8 mouse cellular contexts compared by ENCODE assay signal in the genomic region with DNA sequence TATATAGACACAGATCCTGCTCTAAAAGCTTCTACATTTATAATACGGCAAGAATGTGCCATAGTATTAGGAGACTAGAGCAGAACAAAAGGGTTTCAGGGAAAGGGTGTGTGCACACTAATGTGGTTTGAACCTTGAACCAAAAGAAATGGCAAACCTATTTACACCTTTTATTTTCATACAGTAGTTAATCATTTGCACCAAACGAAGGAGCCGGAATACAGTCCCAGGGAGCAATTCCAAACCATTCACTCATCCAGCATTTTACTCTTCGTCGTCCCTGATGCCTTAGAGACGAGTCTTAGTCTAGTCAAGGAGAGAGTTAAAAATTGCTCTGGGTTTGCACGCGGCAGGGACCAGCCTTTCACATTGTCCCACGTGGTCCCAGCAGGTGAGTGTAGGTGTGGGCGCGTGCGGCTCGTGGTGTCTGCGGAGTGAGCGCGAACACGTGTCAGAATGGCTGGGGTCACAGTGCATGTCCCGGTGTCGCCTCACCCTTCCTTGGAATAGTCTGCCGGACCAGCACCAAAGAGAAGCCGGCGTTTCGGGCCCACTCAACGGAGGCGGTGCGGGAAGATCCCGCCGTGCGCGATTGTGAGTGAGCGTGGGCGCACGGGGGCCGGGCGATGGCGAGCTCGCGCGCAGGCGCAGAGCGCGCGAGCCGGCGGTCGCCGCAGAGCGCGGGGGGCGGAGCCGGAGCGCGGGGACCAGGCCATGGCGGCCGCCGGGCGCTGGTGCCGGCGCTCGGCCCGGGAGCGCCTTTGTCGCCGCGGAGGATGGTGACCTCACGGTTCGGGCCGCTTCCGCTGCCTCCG. TPM values are rescaled to one million over a fixed set of nuclear protein-coding genes. Genes with fewer than 3 reads are reported as not detected.
DNase-seq lines count a peak whose midpoint lies in the region; ATAC-seq and TF ChIP-seq lines count a peak whose summit lies in the region.

Gene Rnf145, plus strand, starts transcription at position 684 of the 815 bp plus-strand sequence.

- H3K27ac ChIP-seq in hindbrain, embryonic 11.5 days (ENCODE audit: low read depth, low read length) = peak within 1 kb of the TSS; percentile 97
- peak within 1 kb of the TSS; percentile 93 for H3K27ac ChIP-seq in lung, postnatal 0 days (ENCODE audit: low read length)

- H3K36me3 ChIP-seq in hindbrain, embryonic 11.5 days (ENCODE audit: control insufficient read depth, insufficient read depth, low read length) = no peaks in the 10 kb centered on the region
- no peaks in the 10 kb centered on the region for H3K36me3 ChIP-seq in lung, postnatal 0 days (ENCODE audit: insufficient read depth, low read length)

- TF ChIP-seq EP300 in lung, postnatal 0 days (IDR thresholded peaks at IDR 0.05) = no peak

- H3K9me3 ChIP-seq in hindbrain, embryonic 11.5 days (ENCODE audit: control insufficient read depth, low read length) = no peaks in the 10 kb centered on the region
- no peaks in the 10 kb centered on the region for H3K9me3 ChIP-seq in lung, postnatal 0 days (ENCODE audit: low read length)

- peak; percentile 89 for ATAC-seq in hindbrain, embryonic 11.5 days (ENCODE audit: low FRiP score)
- peak; percentile 84 for ATAC-seq in lung, postnatal 0 days

- H3K27me3 ChIP-seq in hindbrain, embryonic 11.5 days (ENCODE audit: control insufficient read depth, insufficient read depth, low read length) = no peaks in the 10 kb centered on the region
- no peaks in the 10 kb centered on the region for H3K27me3 ChIP-seq in lung, postnatal 0 days (replicated peaks; ENCODE audit: insufficient read depth, low read length)

- peak within 1 kb of the TSS; percentile 83 for H3K4me2 ChIP-seq in hindbrain, embryonic 11.5 days (replicated peaks; ENCODE audit: low read depth, low read length)
- H3K4me2 ChIP-seq in lung, postnatal 0 days (replicated peaks; ENCODE audit: low read depth, low read length) = peak within 1 kb of the TSS; percentile 87

- 1% methylated on average over 42 of the region's 70 CpGs for WGBS in hindbrain, embryonic 11.5 days
- WGBS in lung, postnatal 0 days = under 1% methylated on average over 66 of the region's 70 CpGs

- TF ChIP-seq CTCF in lung, postnatal 0 days (IDR thresholded peaks at IDR 0.05) = no peak

- peak within 1 kb of the TSS; percentile 96 for H3K4me3 ChIP-seq in hindbrain, embryonic 11.5 days (ENCODE audit: low read depth, low read length)
- H3K4me3 ChIP-seq in lung, postnatal 0 days (ENCODE audit: low read depth, low read length) = peak within 1 kb of the TSS; percentile 95

- peak; percentile 89 for DNase-seq in MN1 (ENCODE audit: low spot score)
- DNase-seq in cerebellum, adult 9-11 months = peak; percentile 87
- peak; percentile 69 to 76 for DNase-seq in frontal cortex, postnatal 10 days (ENCODE audit: low spot score in 2 of 2)
- DNase-seq in hindbrain, embryonic 11.5 days (ENCODE audit: low spot score) = peak; percentile 86
- peak; percentile 70 to 81 for DNase-seq in layer of hippocampus, postnatal 10 days (ENCODE audit: low spot score in 2 of 2)
- DNase-seq in lung, postnatal 0 days (ENCODE audit: low spot score) = peak; percentile 84
- DNase-seq in retina, adult 2 months (ENCODE audit: low read depth, low spot score) = peak; percentile 60
- DNase-seq in thymus, postnatal 4 days = peak; percentile 85

- no peaks in the 10 kb centered on the region for H3K4me1 ChIP-seq in hindbrain, embryonic 11.5 days (replicated peaks; ENCODE audit: control insufficient read depth, insufficient read depth, low read length)
- peaks cover 10% of the 10 kb centered on the region; the same call in 1 of the 2 replicates for H3K4me1 ChIP-seq in lung, postnatal 0 days (ENCODE audit: insufficient read depth, low read depth, low read length)

- H3K9ac ChIP-seq in hindbrain, embryonic 11.5 days (ENCODE audit: low read depth, low read length) = peak within 1 kb of the TSS; percentile 99
- H3K9ac ChIP-seq in lung, postnatal 0 days (replicated peaks; ENCODE audit: low read depth) = peak within 1 kb of the TSS; percentile 59

RNA-seq across cellular contexts. Expression of gene Rnf145, which starts in this region (rescaled TPM):
- 129 and 147 TPM in 2 replicates for polyA plus RNA-seq in hindbrain, embryonic 11.5 days (2014; fragmentation: Nextera tagmentation; extraction: Ambion mirVana)
- 100 to 1,000 TPM in 1 of 2 experiments, 10 to 100 TPM in 1; 91.6 to 119 TPM for total RNA-seq in layer of hippocampus, postnatal 10 days (2021)
- 71.9 and 79.9 TPM in 2 replicates for polyA plus RNA-seq in lung, postnatal 0 days (2015; fragmentation: Nextera tagmentation; extraction: Ambion mirVana)

Comparison
In these comparisons a context has a peak if more than half of its experiments do, and no peak if none do; other contexts are left out.
1. Peak in every context shown above with its lines: DNase-seq, ATAC-seq, H3K4me3 ChIP-seq and H3K27ac ChIP-seq.